Comparison of ENCODE assay signal across 8 mouse cellular contexts in the genomic region with DNA sequence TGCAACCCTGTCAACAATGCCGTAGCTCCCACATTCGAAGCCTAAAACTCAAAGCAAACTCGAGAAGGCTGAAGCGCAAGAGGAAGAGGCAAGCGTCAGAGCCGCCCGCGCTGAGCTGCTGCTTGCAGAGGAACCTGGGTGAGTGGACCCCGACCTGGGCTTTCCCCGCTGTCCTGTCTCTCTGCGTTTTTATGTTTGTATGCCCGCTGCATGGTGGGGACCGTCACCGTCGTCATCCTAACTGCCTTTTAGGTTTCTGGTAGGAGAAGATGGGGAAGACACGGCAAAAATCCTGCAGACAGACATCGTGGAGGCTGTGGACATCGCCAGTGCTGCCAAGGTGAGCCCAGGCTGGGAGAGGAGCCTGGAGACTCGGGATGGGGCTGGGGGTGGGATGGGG. TPM values are rescaled to one million over a fixed set of nuclear protein-coding genes. Genes with fewer than 3 reads are reported as not detected.
DNase-seq lines count a peak whose midpoint lies in the region; ATAC-seq and TF ChIP-seq lines count a peak whose summit lies in the region.

No protein-coding gene starts in this region.

- no peak for DNase-seq in lung, postnatal 4 days
- DNase-seq in forebrain, embryonic 10.5 days (ENCODE audit: extremely low spot score, low spot score), result no peak
- no peak for DNase-seq in gastrocnemius, postnatal 36 days

- no peak overlapping the region for H3K27ac ChIP-seq in lung, embryonic 16.5 days (ENCODE audit: low read length)
- H3K27ac ChIP-seq in forebrain, embryonic 10.5 days, result peak overlapping the region; percentile 89; the same call in 1 of the 2 replicates
- no peak overlapping the region for H3K27ac ChIP-seq in intestine, postnatal 0 days (ENCODE audit: low read depth, low read length)
- H3K27ac ChIP-seq in neural tube, embryonic 14.5 days (ENCODE audit: low read depth, low read length), result no peak overlapping the region

- no peaks in the 10 kb centered on the region for H3K27me3 ChIP-seq in lung, embryonic 16.5 days (ENCODE audit: control insufficient read depth, insufficient read depth, low read depth, low read length)
- no peaks in the 10 kb centered on the region for H3K27me3 ChIP-seq in forebrain, embryonic 10.5 days (ENCODE audit: poor library complexity, severe bottlenecking)
- H3K27me3 ChIP-seq in intestine, postnatal 0 days (replicated peaks; ENCODE audit: control insufficient read depth, insufficient read depth, low read length), result no peaks in the 10 kb centered on the region
- no peaks in the 10 kb centered on the region for H3K27me3 ChIP-seq in neural tube, embryonic 14.5 days (ENCODE audit: control insufficient read depth, insufficient read depth, low read length)

- intact Hi-C loops in gastrocnemius, postnatal 36 days (cut with DNase I), result loop anchor here (2.0 kb wide), 1 partner anchor 13 kb away; a partner anchor contains a TSS

- H3K4me1 ChIP-seq in lung, embryonic 16.5 days (replicated peaks; ENCODE audit: control insufficient read depth, insufficient read depth, low read length), result peaks cover 17% of the 10 kb centered on the region
- H3K4me1 ChIP-seq in forebrain, embryonic 10.5 days, result peaks cover 26% of the 10 kb centered on the region
- peaks cover 4% of the 10 kb centered on the region; the same call in 1 of the 2 replicates for H3K4me1 ChIP-seq in intestine, postnatal 0 days (replicated peaks; ENCODE audit: control insufficient read depth, insufficient read depth, low read length)
- peaks cover 17% of the 10 kb centered on the region for H3K4me1 ChIP-seq in neural tube, embryonic 14.5 days (ENCODE audit: control insufficient read depth, insufficient read depth, low read length)

- H3K4me2 ChIP-seq in lung, embryonic 16.5 days (ENCODE audit: low read depth, low read length), result peak overlapping the region; percentile 76
- peak overlapping the region; percentile 83 for H3K4me2 ChIP-seq in intestine, postnatal 0 days (replicated peaks; ENCODE audit: low read depth)
- H3K4me2 ChIP-seq in neural tube, embryonic 14.5 days (ENCODE audit: low read depth, low read length), result peak overlapping the region; percentile 97

- peaks cover 28% of the 10 kb centered on the region for H3K36me3 ChIP-seq in lung, embryonic 16.5 days (ENCODE audit: control insufficient read depth, insufficient read depth, low read length)
- H3K36me3 ChIP-seq in forebrain, embryonic 10.5 days (replicated peaks), result peaks cover 72% of the 10 kb centered on the region
- peaks cover 29% of the 10 kb centered on the region for H3K36me3 ChIP-seq in intestine, postnatal 0 days (ENCODE audit: control insufficient read depth, insufficient read depth)
- peaks cover 16% of the 10 kb centered on the region for H3K36me3 ChIP-seq in neural tube, embryonic 14.5 days (ENCODE audit: control insufficient read depth, insufficient read depth, low read length)

- peak overlapping the region; percentile 89 for H3K4me3 ChIP-seq in lung, embryonic 16.5 days (ENCODE audit: low read length)
- H3K4me3 ChIP-seq in forebrain, embryonic 10.5 days, result peak overlapping the region; percentile 96
- peak overlapping the region; percentile 57 for H3K4me3 ChIP-seq in intestine, postnatal 0 days (ENCODE audit: low read depth, low read length)
- peak overlapping the region; percentile 76 for H3K4me3 ChIP-seq in neural tube, embryonic 14.5 days (ENCODE audit: low read depth, low read length)

- peak overlapping the region; percentile 85 for H3K9ac ChIP-seq in lung, embryonic 16.5 days (ENCODE audit: low read length)
- peak overlapping the region; percentile 79 for H3K9ac ChIP-seq in intestine, postnatal 0 days (ENCODE audit: low read depth, low read length)
- peak overlapping the region; percentile 74 for H3K9ac ChIP-seq in neural tube, embryonic 14.5 days (replicated peaks; ENCODE audit: low read depth, low read length)

- TF ChIP-seq CTCF in intestine, postnatal 0 days (IDR thresholded peaks at IDR 0.05; ENCODE audit: low read depth), result no peak

- H3K9me3 ChIP-seq in lung, embryonic 16.5 days (ENCODE audit: control insufficient read depth, low read length), result no peaks in the 10 kb centered on the region
- H3K9me3 ChIP-seq in forebrain, embryonic 10.5 days, result no peaks in the 10 kb centered on the region
- H3K9me3 ChIP-seq in intestine, postnatal 0 days (ENCODE audit: control insufficient read depth), result no peaks in the 10 kb centered on the region
- H3K9me3 ChIP-seq in neural tube, embryonic 14.5 days (ENCODE audit: control insufficient read depth, low read length), result no peaks in the 10 kb centered on the region

- no peak for ATAC-seq in lung, embryonic 16.5 days (ENCODE audit: low read depth)
- no peak for ATAC-seq in intestine, postnatal 0 days
- ATAC-seq in neural tube, embryonic 14.5 days (ENCODE audit: low read depth), result no peak
- ATAC-seq in granulocyte monocyte progenitor cell, adult 5-6 weeks (replicated peaks; ENCODE audit: poor library complexity, severe bottlenecking), result no peak
- no peak for ATAC-seq in activated CD4-positive, CD25-positive, alpha-beta regulatory T cell, adult 4 months

- WGBS in lung, embryonic 16.5 days, result 43% methylated on average over 19 of the region's 19 CpGs
- 63% methylated on average over 19 of the region's 19 CpGs for WGBS in forebrain, embryonic 10.5 days
- 43% methylated on average over 19 of the region's 19 CpGs for WGBS in intestine, postnatal 0 days
- 58% methylated on average over 19 of the region's 19 CpGs for WGBS in neural tube, embryonic 14.5 days

RNA-seq across cellular contexts. Expression of a gene that starts 0.9 kb away (rescaled TPM):
- polyA plus RNA-seq in lung, embryonic 16.5 days (2015; fragmentation: Nextera tagmentation; extraction: Ambion mirVana), result 20.2 and 20.6 TPM in 2 replicates
- 56.1 and 59.6 TPM in 2 replicates for polyA plus RNA-seq in forebrain, embryonic 10.5 days (2016; fragmentation: Nextera tagmentation; extraction: Ambion mirVana)
- 10.6 and 11.2 TPM in 2 replicates for polyA plus RNA-seq in intestine, postnatal 0 days (2015; fragmentation: Nextera tagmentation; extraction: Ambion mirVana)
- polyA plus RNA-seq in neural tube, embryonic 14.5 days (2014; fragmentation: Nextera tagmentation; extraction: Ambion mirVana), result 18.9 TPM in 2 replicates
- total RNA-seq in gastrocnemius, postnatal 36 days (2021), result 1 to 10 TPM; 8.4 to 9.7 TPM
- 41.4 and 56.6 TPM in 2 replicates for total RNA-seq in granulocyte monocyte progenitor cell, adult 5-6 weeks (2014; fragmentation: Nextera tagmentation)
- total RNA-seq in granulocyte monocyte progenitor cell, adult 5-6 weeks (2017), result 48.6 and 53.9 TPM in 2 replicates
- polyA plus RNA-seq in activated CD4-positive, CD25-positive, alpha-beta regulatory T cell, adult 4 months (2017; shearing (Covaris generic)), result 10 to 100 TPM; 11.8 to 16.6 TPM

RNA-seq across cellular contexts. Expression of a gene that starts 1.2 kb away (rescaled TPM):
- polyA plus RNA-seq in lung, embryonic 16.5 days (2015; fragmentation: Nextera tagmentation; extraction: Ambion mirVana), result 143 and 151 TPM in 2 replicates
- polyA plus RNA-seq in forebrain, embryonic 10.5 days (2016; fragmentation: Nextera tagmentation; extraction: Ambion mirVana), result 239 and 242 TPM in 2 replicates
- polyA plus RNA-seq in intestine, postnatal 0 days (2015; fragmentation: Nextera tagmentation; extraction: Ambion mirVana), result 111 and 116 TPM in 2 replicates
- polyA plus RNA-seq in neural tube, embryonic 14.5 days (2014; fragmentation: Nextera tagmentation; extraction: Ambion mirVana), result 168 TPM in 2 replicates
- 10 to 100 TPM; 56.7 to 58.6 TPM for total RNA-seq in gastrocnemius, postnatal 36 days (2021)
- 177 and 226 TPM in 2 replicates for total RNA-seq in granulocyte monocyte progenitor cell, adult 5-6 weeks (2014; fragmentation: Nextera tagmentation)
- 149 and 168 TPM in 2 replicates for total RNA-seq in granulocyte monocyte progenitor cell, adult 5-6 weeks (2017)
- 100 to 1,000 TPM; 113 to 146 TPM for polyA plus RNA-seq in activated CD4-positive, CD25-positive, alpha-beta regulatory T cell, adult 4 months (2017; shearing (Covaris generic))

RNA-seq across cellular contexts. Expression of a gene that starts 9.9 kb away (rescaled TPM):
- 5.5 and 5.6 TPM in 2 replicates for polyA plus RNA-seq in lung, embryonic 16.5 days (2015; fragmentation: Nextera tagmentation; extraction: Ambion mirVana)
- 3.3 and 3.7 TPM in 2 replicates for polyA plus RNA-seq in forebrain, embryonic 10.5 days (2016; fragmentation: Nextera tagmentation; extraction: Ambion mirVana)
- polyA plus RNA-seq in intestine, postnatal 0 days (2015; fragmentation: Nextera tagmentation; extraction: Ambion mirVana), result 14.0 and 15.0 TPM in 2 replicates
- polyA plus RNA-seq in neural tube, embryonic 14.5 days (2014; fragmentation: Nextera tagmentation; extraction: Ambion mirVana), result 6.2 and 8.9 TPM in 2 replicates
- 1 to 10 TPM; 1.5 to 1.6 TPM for total RNA-seq in gastrocnemius, postnatal 36 days (2021)
- 3.2 and 3.3 TPM in 2 replicates for total RNA-seq in granulocyte monocyte progenitor cell, adult 5-6 weeks (2014; fragmentation: Nextera tagmentation)
- total RNA-seq in granulocyte monocyte progenitor cell, adult 5-6 weeks (2017), result 3.2 and 4.0 TPM in 2 replicates
- polyA plus RNA-seq in activated CD4-positive, CD25-positive, alpha-beta regulatory T cell, adult 4 months (2017; shearing (Covaris generic)), result 10 to 100 TPM; 18.7 to 19.0 TPM

RNA-seq across cellular contexts. Expression of a gene that starts 12.0 kb away (rescaled TPM):
- polyA plus RNA-seq in lung, embryonic 16.5 days (2015; fragmentation: Nextera tagmentation; extraction: Ambion mirVana), result 49.5 and 51.7 TPM in 2 replicates
- 39.3 and 46.7 TPM in 2 replicates for polyA plus RNA-seq in forebrain, embryonic 10.5 days (2016; fragmentation: Nextera tagmentation; extraction: Ambion mirVana)
- polyA plus RNA-seq in intestine, postnatal 0 days (2015; fragmentation: Nextera tagmentation; extraction: Ambion mirVana), result 10.8 and 11.6 TPM in 2 replicates
- 48.8 and 51.3 TPM in 2 replicates for polyA plus RNA-seq in neural tube, embryonic 14.5 days (2014; fragmentation: Nextera tagmentation; extraction: Ambion mirVana)
- total RNA-seq in gastrocnemius, postnatal 36 days (2021), result 10 to 100 TPM; 26.5 to 28.3 TPM
- 44.6 and 78.3 TPM in 2 replicates for total RNA-seq in granulocyte monocyte progenitor cell, adult 5-6 weeks (2014; fragmentation: Nextera tagmentation)
- 35.5 and 35.8 TPM in 2 replicates for total RNA-seq in granulocyte monocyte progenitor cell, adult 5-6 weeks (2017)
- 10 to 100 TPM; 26.5 to 34.3 TPM for polyA plus RNA-seq in activated CD4-positive, CD25-positive, alpha-beta regulatory T cell, adult 4 months (2017; shearing (Covaris generic))

RNA-seq across cellular contexts. Expression of a gene that starts 14.2 kb away (rescaled TPM):
- 49.4 and 50.5 TPM in 2 replicates for polyA plus RNA-seq in lung, embryonic 16.5 days (2015; fragmentation: Nextera tagmentation; extraction: Ambion mirVana)
- polyA plus RNA-seq in forebrain, embryonic 10.5 days (2016; fragmentation: Nextera tagmentation; extraction: Ambion mirVana), result 49.4 and 51.3 TPM in 2 replicates
- 23.5 and 25.5 TPM in 2 replicates for polyA plus RNA-seq in intestine, postnatal 0 days (2015; fragmentation: Nextera tagmentation; extraction: Ambion mirVana)
- polyA plus RNA-seq in neural tube, embryonic 14.5 days (2014; fragmentation: Nextera tagmentation; extraction: Ambion mirVana), result 57.9 and 59.9 TPM in 2 replicates
- total RNA-seq in gastrocnemius, postnatal 36 days (2021), result 10 to 100 TPM; 30.5 to 30.6 TPM
- 38.4 and 39.2 TPM in 2 replicates for total RNA-seq in granulocyte monocyte progenitor cell, adult 5-6 weeks (2014; fragmentation: Nextera tagmentation)
- 18.6 and 19.2 TPM in 2 replicates for total RNA-seq in granulocyte monocyte progenitor cell, adult 5-6 weeks (2017)
- polyA plus RNA-seq in activated CD4-positive, CD25-positive, alpha-beta regulatory T cell, adult 4 months (2017; shearing (Covaris generic)), result 10 to 100 TPM; 25.1 to 28.2 TPM
